Mouse (Mus musculus) kidney, postnatal 25 days (tissue): ENCODE data around the gene Man2a1.

Experiments
- DNase-seq, 2 experiments: peaks; one replicate each; pipeline ENCODE4 v3.0.0; 2021; ENCODE audit warnings: mixed read lengths in 2 of 2

Man2a1 gene

DNA sequence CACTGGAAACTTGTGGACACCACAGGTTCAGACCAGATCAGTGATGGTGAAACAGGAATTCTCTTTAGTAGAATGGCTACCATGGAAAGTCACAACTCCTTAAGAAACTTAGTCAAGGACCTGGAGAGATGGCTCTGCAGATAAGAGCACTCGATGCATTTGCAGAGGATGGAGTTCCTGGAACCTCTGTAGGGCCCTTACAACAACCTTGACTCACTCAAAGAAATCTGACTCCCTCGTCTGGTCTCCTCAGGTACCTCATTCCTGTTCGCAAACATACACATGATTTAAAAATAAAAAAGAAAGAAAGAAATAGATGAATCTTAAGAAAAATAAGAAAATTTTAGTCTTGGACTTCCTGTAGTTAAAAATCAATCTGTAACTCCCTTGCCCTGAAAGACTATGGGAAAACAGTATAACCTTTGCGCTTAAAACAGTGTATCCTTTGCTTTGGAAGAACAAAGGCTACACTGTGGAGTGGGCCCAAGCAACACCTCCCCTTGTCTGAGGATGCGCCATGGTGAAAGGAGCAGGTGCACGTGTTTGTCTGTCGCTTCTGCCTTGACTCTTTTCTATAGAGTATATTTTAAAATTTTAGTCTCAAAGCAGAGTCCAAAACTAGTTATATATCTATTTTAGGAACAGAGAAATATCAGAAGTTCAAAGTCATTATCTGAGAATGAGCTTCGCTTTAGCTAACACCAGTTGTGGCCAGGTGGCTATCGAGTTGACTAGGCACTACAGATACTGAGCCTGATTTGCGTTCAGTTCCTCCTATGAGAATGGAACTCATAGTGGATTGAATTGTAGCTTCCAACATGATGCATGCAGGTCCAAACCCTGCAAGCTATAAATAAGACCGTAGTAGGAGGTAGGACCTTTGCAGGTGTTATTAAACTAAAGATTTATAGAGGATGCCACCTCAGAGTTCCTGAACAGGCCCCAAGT lies 163.9 kb downstream of the Man2a1 start:
- no peak for DNase-seq

DNA sequence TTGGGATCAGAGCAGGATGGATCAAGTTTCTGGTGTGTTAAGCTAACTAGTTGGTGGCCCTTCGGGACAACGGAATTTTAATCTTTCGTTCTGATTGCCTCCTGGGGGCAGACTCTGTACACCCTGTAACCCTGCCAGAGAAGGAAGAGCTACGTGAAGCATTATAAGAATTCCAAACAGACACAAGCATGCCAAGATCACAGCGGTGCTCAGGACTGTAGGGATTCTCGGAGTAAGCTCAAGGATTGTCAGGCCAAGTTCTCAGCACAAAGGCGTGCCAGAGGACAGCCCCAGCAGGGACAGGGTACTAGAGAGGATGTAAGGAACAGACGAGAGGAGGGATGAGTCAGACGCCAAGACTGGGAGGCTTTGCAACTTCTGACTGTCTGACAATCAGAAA lies 164.8 kb downstream of the Man2a1 start:
- no peak for DNase-seq

DNA sequence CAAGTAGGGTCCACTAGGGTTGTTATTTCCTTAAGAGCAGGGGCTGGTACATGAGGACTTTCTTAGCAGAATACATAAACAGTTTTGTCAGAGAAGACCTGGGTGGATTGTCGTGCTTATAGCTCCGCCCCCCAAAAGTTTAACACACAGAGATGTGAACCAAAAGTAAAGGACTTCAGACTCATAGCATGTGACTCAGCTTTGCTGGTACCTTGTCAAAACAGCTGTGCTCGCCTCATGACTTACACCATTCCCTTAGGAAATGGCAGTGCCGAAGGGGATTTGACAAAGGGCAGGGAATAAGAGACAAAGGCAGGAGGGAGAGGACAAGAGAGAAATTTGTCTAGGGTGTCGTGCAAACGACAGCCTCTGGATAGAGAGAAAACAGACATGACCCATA lies 166.0 kb downstream of the Man2a1 start:
- DNase-seq, result no peak

DNA sequence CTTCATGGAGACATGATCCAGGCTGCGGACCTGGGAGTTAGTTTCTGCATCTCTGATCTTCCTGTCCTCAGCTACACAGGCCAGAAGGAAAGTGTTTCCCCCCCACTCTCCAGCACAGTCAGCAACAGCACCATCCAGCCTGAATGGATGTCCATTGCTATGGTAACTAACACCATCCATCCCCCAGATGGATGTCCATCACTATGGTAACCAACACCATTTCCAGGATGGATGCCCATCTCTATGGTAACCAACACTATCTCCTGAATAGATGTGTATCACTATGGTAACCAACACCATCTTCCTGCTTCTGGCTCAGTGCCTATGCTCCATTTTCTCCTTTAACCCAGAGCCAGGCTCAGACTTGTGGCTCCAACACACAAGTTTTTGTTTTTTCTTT lies 169.7 kb downstream of the Man2a1 start:
- DNase-seq, result no peak

DNA sequence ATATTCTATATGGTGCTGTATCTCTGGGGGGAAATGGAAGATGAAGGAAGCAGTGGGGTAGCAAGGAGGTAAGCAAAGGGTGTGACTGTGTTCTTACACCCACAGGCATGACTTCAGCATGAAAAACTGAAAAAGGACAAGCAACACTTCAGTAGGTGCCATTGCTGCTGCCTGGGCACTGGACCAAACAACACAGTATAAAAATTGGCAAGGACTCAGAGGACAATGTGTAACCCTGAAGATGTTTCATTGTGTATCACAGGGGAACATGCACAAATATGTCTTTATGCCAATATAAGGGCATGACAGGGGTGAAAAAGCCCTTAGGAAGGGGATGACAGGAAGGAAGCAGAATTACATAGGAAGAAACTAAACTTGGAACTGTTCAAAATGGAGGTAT lies 172.1 kb downstream of the Man2a1 start:
- DNase-seq, result no peak

DNA sequence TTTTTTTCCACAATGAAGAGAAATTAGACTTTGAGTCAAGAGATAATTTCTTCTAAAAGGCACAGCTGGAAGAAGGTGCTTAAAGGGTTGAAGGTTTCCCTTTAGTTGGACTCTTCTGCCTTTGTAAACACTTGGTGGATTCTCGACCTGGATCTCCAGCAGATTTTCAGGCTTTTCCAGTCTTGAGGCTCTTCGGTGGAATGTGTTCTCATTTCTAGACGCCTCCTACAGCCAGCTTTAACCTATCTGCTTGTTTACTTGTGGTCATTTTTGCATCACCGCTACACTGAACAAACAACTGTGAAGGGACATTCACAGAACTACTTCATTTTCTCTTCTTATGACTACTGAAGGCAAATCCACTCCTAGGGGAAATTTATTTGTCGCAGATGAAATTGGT lies 173.7 kb downstream of the Man2a1 start:
- DNase-seq, result no peak

DNA sequence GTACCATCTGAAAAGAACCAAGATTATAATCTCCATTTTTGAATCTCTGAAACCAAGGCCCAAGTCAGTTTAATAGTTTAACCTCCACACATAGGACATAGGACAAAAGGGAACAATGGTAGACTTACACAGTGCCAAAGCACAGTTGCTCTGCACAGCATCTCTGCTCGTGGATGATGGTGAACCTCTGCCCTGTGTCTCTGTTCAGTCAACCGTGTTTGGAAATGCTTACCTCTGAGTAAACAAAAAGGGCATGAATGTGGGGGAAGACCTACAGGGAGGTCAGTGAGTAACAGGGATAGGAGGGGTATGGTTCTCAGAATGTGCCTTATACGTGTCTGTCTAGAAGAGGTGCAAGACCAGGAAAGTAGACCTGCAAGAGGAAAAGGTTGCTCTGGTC lies 177.8 kb downstream of the Man2a1 start:
- DNase-seq, result no peak

DNA sequence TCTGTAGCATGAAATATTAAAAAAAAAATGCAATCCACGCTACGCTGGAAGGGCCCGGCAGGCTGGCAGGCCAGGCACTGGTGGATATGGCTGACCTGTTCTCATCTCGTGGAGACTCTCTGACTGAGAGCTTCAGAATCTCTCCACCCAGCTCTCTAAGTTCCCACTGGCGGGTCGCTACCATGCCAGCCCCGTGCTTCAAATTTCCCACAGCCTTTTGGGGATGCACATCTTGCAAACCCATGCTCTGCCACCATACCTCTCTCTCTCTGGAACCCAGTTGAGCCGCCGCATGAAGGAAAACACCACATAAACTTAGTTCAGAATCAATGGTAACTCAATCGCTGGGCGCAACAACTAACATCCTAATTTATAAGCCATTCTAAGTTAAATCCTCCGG lies 178.2 kb downstream of the Man2a1 start:
- DNase-seq, result no peak

DNA sequence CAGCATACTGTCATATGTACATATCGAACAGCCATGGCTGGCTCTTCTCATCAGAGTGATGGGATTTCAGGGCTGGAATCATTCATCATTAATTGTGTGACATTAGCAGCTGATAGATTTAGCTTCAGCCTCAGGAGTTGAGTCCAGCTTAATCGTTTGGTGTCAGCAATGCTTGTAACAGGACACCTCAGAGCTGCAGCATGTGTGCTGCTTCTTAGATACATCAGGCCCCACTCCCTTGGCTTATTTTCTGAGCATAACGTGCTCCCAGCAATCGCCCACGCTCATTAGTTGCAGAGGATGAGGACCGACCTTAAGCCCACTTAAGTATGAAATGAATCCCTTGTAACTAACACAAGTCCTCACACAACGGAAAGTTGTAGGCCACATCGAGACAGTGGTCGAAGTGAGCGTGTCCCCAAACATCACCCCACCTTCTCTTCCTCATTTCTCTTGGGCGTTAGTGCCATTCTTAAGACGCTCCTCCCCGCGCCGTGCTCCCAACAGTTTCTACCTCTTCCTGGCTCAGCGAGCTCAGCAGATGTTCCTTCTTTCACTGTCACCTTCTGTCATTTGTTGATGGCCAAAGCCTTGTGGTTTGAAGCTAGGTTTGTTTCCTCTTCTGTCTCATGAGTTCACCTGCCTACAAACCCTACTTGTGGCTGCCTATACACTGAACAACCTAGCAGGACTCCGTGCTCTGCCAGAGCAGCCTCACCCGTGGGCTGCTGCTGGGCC lies 180.4 kb downstream of the Man2a1 start:
- DNase-seq, result no peak

DNA sequence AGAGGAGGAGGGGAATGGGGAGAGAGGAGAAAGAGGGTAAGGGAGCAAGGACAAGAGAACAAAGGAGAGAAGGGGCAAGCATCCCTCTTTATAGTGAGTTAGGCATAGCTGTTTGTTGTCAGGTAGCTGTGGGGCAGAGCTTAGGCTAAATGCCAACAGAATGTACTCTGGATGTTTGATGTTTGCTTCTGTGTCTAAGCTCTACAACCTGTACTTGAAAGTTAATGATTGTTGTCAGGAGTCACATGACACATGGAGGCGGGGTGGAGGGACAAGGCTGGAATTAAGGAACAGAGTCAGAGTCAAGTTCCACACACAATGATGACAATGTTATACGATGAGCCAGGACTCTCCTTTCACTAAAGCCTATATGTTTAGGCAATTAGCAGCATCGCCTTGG lies 181.8 kb downstream of the Man2a1 start:
- peak in 1 of 2 experiments; percentile 13 for DNase-seq

DNA sequence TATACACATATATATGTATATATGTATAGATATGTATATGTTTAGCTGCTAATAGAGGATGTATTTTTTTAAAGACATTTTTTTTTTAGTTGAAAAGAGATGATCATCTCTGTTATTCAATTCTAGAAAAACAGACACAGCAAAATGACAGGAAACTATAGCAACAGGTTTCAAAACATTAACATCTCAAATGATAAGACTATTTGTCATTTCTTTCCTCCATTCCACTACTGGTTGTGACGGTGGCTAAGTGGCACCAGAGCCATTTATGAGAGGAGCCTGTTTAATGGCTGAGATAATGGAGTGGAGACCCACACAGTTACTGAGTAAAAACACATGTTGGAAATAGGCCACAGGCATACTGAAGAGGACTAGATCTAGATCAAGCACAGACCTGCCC lies 185.4 kb downstream of the Man2a1 start:
- no peak for DNase-seq

DNA sequence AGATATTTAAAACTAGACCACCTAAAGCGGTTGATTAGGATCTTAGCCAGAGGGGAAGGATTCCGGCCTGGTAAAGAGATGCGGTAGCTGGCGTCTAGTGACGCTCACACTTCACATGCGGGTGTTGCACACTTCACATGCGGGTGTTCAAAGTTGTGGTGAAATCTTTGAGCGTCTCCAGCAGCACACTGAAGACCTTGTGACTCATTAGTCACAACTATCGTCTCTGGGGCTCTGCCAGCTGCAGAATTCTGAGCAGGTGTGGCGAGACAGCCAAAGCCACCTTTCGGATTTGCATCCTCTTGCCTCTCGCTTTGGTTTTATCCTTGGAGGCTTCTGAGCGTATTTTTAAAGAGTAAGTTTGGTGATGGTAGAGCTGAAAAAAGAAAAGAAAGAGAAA lies 187.8 kb downstream of the Man2a1 start:
- DNase-seq, result no peak

DNA sequence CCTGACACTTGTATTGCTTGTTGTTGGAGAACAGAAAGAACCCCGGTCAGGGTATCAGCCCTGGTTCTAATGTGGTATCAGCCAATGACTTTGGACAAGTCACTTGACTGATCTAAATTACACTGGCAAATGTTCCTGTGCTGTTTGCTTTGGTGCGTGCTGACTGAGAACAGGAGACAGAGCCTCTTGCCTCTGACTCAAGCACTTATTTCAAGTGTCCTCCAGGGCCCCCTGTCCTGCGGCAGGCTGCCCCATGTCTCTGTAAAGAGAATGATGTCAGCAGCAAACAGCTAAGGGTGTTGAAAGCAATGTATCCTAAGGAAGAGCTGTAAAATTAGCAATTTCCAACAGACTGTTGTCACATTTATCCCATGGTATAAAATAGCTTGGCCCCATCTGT lies 188.6 kb downstream of the Man2a1 start:
- no peak for DNase-seq

DNA sequence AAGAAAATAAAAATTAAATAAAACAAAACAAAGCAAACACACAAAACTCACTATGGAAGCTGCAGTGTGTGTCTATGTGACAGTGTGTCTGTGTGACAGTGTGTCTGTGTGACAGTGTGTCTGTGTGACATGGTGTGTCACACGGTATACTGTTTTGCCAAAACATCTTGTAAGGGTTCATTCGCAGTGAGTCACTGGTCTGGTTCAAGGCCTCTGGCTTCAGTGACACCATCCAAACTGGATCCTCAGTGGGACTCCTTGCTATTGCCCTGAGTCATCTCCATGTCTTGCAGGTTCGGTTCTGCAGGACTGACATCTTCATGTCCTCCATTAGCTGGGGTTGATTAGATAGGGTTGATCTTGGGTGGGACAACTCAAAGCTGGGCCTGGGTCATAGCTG lies 191.5 kb downstream of the Man2a1 start:
- no peak for DNase-seq

DNA sequence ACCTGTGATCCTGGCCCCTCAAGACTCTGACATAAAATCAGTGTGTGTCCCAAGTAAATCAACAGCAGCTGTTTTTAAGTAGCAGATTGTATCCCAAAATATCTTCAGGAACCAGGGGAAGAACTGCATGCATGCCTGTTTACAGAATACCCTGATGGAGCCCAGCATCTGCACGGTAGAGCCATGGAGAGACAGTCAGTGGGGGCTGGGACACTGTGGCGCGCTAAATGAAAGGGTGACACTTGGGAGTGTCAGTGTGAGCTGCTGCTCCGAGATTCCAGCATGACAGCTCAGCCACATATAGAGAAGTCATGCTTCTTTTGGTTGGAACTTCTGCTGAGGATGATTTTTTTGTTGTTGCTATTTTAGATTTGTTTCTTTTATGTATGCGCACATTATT lies 192.1 kb downstream of the Man2a1 start:
- no peak for DNase-seq

DNA sequence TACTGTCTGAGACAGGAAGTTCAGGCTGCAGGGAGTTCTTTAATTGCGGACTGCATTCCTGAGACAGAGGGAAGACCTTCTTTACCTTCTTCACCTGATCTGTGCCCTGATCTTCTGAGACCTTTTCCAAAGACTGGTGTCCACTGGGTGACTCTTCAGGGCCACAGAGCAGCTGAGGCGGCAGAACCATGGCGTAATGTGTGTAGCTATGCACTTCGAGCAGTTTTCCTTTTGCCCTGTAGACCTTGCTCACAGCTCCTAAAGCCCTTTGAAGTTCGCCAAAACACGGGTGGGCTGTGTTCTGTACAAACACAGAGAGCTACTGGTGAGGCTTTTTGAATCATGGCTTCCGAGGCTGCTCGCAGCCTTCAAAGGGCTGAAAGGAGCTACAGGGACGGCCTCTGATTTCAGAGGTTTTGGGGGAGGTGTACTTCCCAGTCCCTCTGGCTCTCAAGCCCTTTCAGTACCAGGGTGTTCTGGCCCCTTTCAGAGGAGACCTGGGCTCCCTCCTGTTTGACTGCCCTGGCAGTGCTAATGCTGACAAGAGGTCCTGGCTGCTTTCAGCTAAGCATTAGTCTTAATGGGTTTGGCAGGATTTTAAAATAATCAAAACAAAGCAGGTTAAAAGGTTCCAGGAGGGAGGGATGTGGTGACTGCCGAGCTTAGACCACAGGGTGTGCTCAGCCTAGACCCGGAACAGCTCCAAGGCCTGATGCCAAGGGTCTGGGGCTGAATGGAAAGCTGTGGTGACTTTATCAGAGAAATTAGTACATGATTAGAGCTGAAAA lies 201.8 kb downstream of the Man2a1 start:
- DNase-seq, result no peak

DNA sequence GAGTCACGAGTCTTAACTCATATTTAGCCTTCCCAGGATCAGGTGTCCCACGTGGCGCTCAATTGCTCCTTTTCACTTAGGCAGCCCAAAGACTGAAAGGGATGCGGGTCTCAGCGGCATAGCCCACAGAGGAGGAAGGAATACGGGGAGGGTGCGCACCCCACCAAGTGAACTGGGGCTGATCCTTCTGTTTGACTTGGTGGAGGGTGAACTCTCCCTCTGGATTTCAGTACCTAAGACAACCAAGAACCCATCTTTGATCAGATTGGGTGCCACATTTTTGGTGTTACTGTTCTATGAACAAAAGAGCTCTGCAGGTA lies 202.4 kb downstream of the Man2a1 start:
- DNase-seq, result no peak
